Mouse (Mus musculus): ENCODE results near the gene Spen.

DNA sequence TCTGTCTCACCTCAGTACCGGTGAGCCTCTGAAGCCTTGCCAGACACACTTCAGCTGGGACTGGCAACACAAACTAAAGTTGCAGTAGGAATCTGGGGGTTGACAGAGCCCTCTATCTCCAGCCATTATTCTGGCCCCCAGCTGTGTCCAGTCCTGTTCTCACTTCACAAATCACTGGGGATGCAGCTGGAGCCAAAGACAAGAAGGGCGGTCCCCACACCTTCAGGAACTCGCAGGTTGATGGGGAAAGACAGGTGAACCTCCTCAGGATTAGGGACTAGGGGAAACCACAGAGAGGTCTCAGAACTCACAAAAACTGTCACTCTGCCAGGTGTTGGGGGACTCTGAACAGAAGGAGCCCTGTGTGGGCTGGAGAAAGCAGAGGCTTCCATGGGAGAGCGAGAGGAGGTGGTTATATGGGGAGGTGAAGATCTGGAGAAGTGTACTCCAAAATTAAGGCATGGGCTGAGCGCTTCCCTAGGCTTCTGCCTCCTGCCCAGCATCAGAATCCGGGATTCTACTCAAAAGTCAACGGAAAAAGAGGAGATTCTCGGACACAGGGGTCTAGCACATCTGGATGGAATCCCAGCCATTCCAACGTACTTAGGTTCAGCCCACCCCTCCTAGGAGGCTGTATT lies 118.1 kb downstream of the Spen start, which contains the start of gene Hspb7:
- TF ChIP-seq POLR2A (IDR thresholded peaks at IDR 0.05; ENCODE audit: borderline replicate concordance, extremely low read depth, low read depth, low read length), result no peak
- no peak for TF ChIP-seq CTCF (IDR thresholded peaks at IDR 0.05; ENCODE audit: insufficient read depth, low read length)

All from lung, adult 2 months (tissue).